Mouse (Mus musculus) liver, postnatal 0 days (tissue): ENCODE results near the gene Tubb1. TPM values are rescaled to one million over a fixed set of nuclear protein-coding genes. Genes with fewer than 3 reads are reported as not detected.
A peak's percentile ranks its signal among the peaks of the same experiment; 100 is the strongest.

Experiments
- ATAC-seq: fragments of 200-750 bp; cut with Nextera tagmentation; 2 replicates; pipeline ENCODE4 v1.8.0; 2017; ENCODE audit warnings: mild to moderate bottlenecking, moderate library complexity
- DNase-seq: peaks from one replicate; pipeline ENCODE4 v3.0.0-alpha.2; 2016
- H3K27ac ChIP-seq: fragments of 300-500 bp; sonication (generic); 2 replicates; pipeline ENCODE4 v1.5.1; 2014; ENCODE audit warnings: antibody characterized with exemption, moderate library complexity, mild to moderate bottlenecking, low read depth
- H3K27me3 ChIP-seq: fragments of 300-500 bp; sonication (generic); 2 replicates; pipeline ENCODE4 v1.6.1; 2014; ENCODE audit warnings: low read length, control low read depth, mixed read lengths; ENCODE audit not compliant: insufficient read depth
- H3K36me3 ChIP-seq: fragments of 300-500 bp; sonication (generic); replicated peaks from 2 replicates; pipeline ENCODE4 v1.6.1; 2014; ENCODE audit warnings: mild to moderate bottlenecking, control low read depth, low read length, moderate library complexity, mixed read lengths; ENCODE audit not compliant: insufficient read depth
- H3K4me1 ChIP-seq: fragments of 300-500 bp; sonication (generic); 2 replicates; pipeline ENCODE4 v1.6.1; 2014; ENCODE audit warnings: antibody characterized with exemption, mild to moderate bottlenecking, control low read depth; ENCODE audit not compliant: insufficient read depth
- H3K4me2 ChIP-seq: fragments of 300-500 bp; sonication (generic); 2 replicates; pipeline ENCODE4 v1.6.1; 2014; ENCODE audit warnings: low read depth, mild to moderate bottlenecking, low read length, moderate library complexity, mixed read lengths
- H3K4me3 ChIP-seq: fragments of 300-500 bp; sonication (generic); 2 replicates; pipeline ENCODE4 v1.5.1; 2014; ENCODE audit warnings: low read depth, low read length
- H3K9ac ChIP-seq: fragments of 300-500 bp; sonication (generic); replicated peaks from 2 replicates; pipeline ENCODE4 v1.6.1; 2014; ENCODE audit warnings: mild to moderate bottlenecking, moderate library complexity
- H3K9me3 ChIP-seq: fragments of 300-500 bp; sonication (generic); 2 replicates; pipeline ENCODE4 v1.6.1; 2016; ENCODE audit warnings: mild to moderate bottlenecking, control low read depth, low read length, mixed read lengths
- CTCF ChIP-seq: sonication (generic); IDR thresholded peaks from 2 replicates; pipeline ENCODE4 v1.5.1; 2016; ENCODE audit warnings: antibody characterized with exemption, low read depth
- EP300 ChIP-seq: IDR thresholded peaks from 2 replicates; pipeline ENCODE4 v1.6.1; 2016; ENCODE audit warnings: antibody characterized with exemption, low read depth, mild to moderate bottlenecking
- WGBS: fragments of 180-500 bp; shearing (Covaris S2); extraction: QIAGEN DNeasy Blood & Tissue Kit; methylation state at CpG from one replicate; pipeline ENCODE4 v1.1.7; 2014; ENCODE audit not compliant: insufficient replicate concordance; 5-methylcytosine and 5-hydroxymethylcytosine counted together
- polyA plus RNA-seq: library from polyadenylated mRNA; unstranded; fragments of >200 nt; fragmentation: Nextera tagmentation; extraction: Ambion mirVana; gene quantifications from 2 replicates; pipeline ENCODE4 v1.2.1, GENCODE M21; 2015

Gene Tubb1
- polyA plus RNA-seq, 1 experiment from 2014 or later, result 26.4 TPM

DNA sequence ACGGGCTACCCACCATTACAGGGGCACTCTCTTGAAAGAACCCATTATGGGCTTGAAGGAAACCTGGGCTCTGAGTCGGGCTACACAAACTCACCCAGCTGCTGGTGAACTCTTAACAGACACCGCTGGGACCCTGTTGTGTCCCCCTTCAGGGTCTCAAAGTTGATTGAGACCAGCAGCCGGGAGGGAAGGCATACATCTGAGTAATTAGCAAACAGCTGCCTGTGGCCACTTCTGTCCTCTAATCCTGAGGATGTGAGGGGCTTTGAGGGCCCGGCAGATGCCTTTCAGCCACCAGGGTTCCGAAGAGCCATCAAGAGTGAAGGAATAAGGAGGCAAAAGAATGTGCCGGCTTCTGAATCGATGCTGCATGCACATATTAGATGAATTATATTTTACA is 3.6 kb upstream of the Tubb1 start:
- TF ChIP-seq EP300, result no peak
- TF ChIP-seq CTCF, result no peak
- 65% methylated on average over 8 of the region's 8 CpGs for WGBS
- DNase-seq, result no peak
- no peak for ATAC-seq
- peaks cover 9% of the 10 kb centered on the region for H3K4me1 ChIP-seq
- no peak overlapping the region for H3K27ac ChIP-seq
- no peak overlapping the region for H3K4me3 ChIP-seq
- no peak overlapping the region for H3K4me2 ChIP-seq
- H3K9ac ChIP-seq, result no peak overlapping the region
- no peaks in the 10 kb centered on the region for H3K27me3 ChIP-seq
- no peaks in the 10 kb centered on the region for H3K36me3 ChIP-seq
- no peaks in the 10 kb centered on the region for H3K9me3 ChIP-seq

DNA sequence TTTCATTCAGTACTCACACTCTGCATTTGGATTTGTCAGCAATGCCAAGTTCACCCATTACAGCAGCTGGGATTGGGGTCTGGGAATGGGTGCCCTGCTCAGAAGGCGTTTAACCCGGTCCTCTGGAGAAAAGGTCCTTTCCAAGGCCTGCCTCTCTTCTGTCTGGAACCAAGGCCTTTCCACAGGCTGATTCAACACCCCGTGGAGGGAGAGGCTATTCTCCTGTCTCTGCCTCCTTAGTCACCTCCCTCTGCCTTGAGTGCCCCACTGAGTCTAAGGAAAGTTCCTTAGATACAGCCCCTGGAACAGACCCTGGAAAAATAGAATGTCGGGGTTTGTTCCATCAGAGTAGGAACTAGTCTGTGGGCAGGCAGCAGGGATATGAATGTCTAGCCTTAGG is 2.1 kb upstream of the Tubb1 start:
- Histone ChIP-seq H3K27ac (no peak overlapping the region), H3K4me2 (no peak overlapping the region), H3K27me3 (no peaks in the 10 kb centered on the region), H3K9me3 (no peaks in the 10 kb centered on the region), H3K4me3 (no peak overlapping the region), H3K36me3 (no peaks in the 10 kb centered on the region), H3K9ac (no peak overlapping the region), H3K4me1 (peaks cover 11% of the 10 kb centered on the region)
- ATAC-seq, result no peak
- 83% methylated on average over 4 of the region's 4 CpGs for WGBS
- DNase-seq, result no peak
- no peak for TF ChIP-seq EP300
- TF ChIP-seq CTCF, result no peak

DNA sequence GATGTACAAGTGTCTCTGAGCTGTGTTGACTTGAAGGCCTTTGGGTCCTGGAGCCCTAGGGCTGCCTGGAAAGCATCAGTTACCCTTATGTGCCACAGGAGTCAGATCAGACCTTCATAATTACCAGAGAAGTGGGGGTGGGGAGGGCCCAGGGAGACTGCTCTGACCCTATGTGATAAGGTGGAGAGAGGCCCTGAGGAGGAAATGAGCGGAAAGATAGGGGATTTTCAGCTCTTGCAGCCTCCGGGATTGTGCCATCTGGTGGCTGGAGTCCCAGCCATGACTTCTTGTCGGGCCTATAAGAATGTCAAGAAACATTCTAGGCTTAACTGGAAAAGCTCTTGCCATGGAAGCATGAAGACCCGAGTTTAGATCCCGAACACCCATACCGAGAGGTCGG is 3.2 kb downstream of the Tubb1 start:
- Histone ChIP-seq H3K36me3 (no peaks in the 10 kb centered on the region), H3K9me3 (no peaks in the 10 kb centered on the region), H3K4me1 (peaks cover 11% of the 10 kb centered on the region), H3K4me3 (no peak overlapping the region), H3K27ac (peak overlapping the region; percentile 62; the same call in 1 of the 2 replicates), H3K27me3 (no peaks in the 10 kb centered on the region), H3K9ac (no peak overlapping the region), H3K4me2 (peak overlapping the region; percentile 51)
- 50% methylated on average over 7 of the region's 7 CpGs for WGBS
- ATAC-seq (peak; percentile 97), DNase-seq (peak; percentile 76)
- TF ChIP-seq EP300 (peak; percentile 93), CTCF (peak; percentile 77)

DNA sequence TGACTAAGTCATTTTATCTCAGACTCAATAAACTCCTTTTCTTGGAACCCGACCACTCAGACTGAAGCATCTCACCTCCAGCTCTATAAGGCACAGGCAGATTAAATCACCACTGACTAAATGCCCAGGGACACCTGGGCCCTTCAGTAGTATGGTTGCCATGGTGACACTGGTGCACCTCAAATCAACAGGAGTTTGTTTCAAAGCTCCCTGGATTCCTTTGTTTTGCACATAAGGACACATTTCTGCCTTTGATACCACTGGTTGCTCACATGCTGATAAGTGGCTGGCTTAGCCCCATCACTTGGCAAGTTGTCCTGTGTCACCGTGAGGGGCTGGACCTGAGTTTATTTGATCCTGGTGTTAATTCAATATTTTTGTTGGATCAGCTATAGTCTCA is 8.9 kb downstream of the Tubb1 start:
- no peak for ATAC-seq
- H3K4me2 ChIP-seq, result no peak overlapping the region
- peaks cover 22% of the 10 kb centered on the region for H3K36me3 ChIP-seq
- no peaks in the 10 kb centered on the region for H3K9me3 ChIP-seq
- no peak for TF ChIP-seq CTCF
- no peak for TF ChIP-seq EP300
- no peak for DNase-seq
- no peak overlapping the region for H3K27ac ChIP-seq
- peaks cover 10% of the 10 kb centered on the region for H3K4me1 ChIP-seq
- no peaks in the 10 kb centered on the region for H3K27me3 ChIP-seq
- 66% methylated on average over 2 of the region's 2 CpGs for WGBS
- H3K4me3 ChIP-seq, result no peak overlapping the region
- H3K9ac ChIP-seq, result no peak overlapping the region

DNA sequence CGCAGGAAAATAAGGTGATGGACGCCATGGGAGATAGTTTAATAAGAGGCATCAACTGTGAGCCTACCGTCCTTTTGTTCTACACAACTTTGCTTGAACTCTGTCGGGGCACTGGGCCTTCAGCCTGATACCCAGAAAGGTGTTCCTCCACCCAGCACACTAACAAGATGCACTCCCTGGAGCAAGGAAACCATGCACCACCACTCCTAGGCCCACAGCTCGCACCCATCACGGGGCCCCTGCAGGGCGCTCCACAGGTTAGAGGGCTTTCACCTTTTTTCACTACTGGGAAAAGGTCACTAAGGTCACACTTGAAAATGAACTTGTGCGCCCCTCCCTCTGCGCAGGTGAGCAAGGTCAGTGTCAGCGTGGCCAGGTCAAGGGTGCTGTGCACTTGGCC is 12.9 kb downstream of the Tubb1 start:
- no peaks in the 10 kb centered on the region for H3K9me3 ChIP-seq
- TF ChIP-seq CTCF (no peak), EP300 (no peak)
- H3K4me2 ChIP-seq, result peak overlapping the region; percentile 75
- H3K36me3 ChIP-seq, result peaks cover 51% of the 10 kb centered on the region
- H3K4me3 ChIP-seq, result peak overlapping the region; percentile 73
- no peak; the same call in 1 of the 2 replicates for ATAC-seq
- peak overlapping the region; percentile 86 for H3K27ac ChIP-seq
- H3K27me3 ChIP-seq, result no peaks in the 10 kb centered on the region
- 25% methylated on average over 10 of the region's 10 CpGs for WGBS
- DNase-seq, result no peak
- peaks cover 10% of the 10 kb centered on the region for H3K4me1 ChIP-seq
- H3K9ac ChIP-seq, result peak overlapping the region; percentile 77

DNA sequence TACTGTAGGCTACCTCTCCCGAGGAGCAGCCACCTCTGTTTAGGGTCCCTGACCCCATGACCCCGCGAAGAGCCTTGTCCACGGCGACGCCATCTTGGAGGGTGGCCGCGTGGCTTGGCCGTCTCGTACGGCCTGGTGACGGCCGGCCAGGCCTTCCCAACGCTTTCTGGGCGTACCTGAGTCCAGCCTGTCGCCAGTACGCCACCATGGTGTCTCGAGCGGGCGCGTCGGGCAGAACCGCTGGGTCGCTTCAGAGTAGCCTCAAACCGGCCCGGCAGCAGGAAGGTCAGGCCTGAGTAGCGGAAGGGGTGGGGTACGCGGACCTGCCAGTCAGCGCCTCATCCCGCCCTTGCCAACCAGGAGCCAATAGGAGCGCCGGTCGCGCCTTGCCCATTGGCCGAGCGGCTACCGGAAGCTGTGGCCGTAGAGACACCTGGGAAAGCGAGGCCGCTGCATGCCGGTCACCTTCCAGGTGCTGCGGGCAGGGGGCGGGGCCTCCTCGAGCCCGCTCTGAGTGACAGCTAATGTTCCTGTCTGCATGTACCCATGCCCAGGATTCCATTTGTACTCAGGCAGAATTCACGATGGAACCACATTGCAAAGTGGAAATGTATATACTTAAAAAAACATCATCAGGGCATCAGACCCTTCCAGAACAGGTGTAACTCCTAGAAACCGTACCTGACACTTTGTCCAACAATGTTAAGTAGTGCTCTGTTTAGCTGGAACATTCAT is 13.5 kb downstream of the Tubb1 start, which contains the start of gene Atp5e:
TSS of gene Atp5e (minus strand) at position 317 of the 735 bp plus-strand sequence.
- DNase-seq (peak; percentile 95), ATAC-seq (peak; percentile 100)
- Histone ChIP-seq H3K9ac (peak within 1 kb of the TSS; percentile 77), H3K36me3 (peaks cover 57% of the 10 kb centered on the region), H3K27ac (peak within 1 kb of the TSS; percentile 86), H3K9me3 (no peaks in the 10 kb centered on the region), H3K4me1 (peaks cover 10% of the 10 kb centered on the region), H3K4me3 (peak within 1 kb of the TSS; percentile 73), H3K4me2 (peak within 1 kb of the TSS; percentile 75), H3K27me3 (no peaks in the 10 kb centered on the region)
- 0 out of 2 replicates have a peak, but pooled peaks have one; percentile 19 for TF ChIP-seq CTCF
- peak; percentile 6; the same call in 1 of the 2 replicates for TF ChIP-seq EP300
- 1% methylated on average over 46 of the region's 48 CpGs for WGBS
